Mouse (Mus musculus): ENCODE results near the gene Faf2. TPM values are rescaled to one million over a fixed set of nuclear protein-coding genes. Genes with fewer than 3 reads are reported as not detected.

Gene Faf2
- total and polyA plus RNA-seq, 2 experiments from 2014 or later, result 49.3 to 53.0 TPM

- no peak for DNase-seq (ENCODE audit: low spot score)
- H3K4me3 ChIP-seq (ENCODE audit: low read depth, low read length), result peak overlapping the region; percentile 95
- no peak for ATAC-seq (ENCODE audit: low FRiP score)
- peaks cover 29% of the 10 kb centered on the region for H3K36me3 ChIP-seq (ENCODE audit: insufficient read depth, low read length)
- no peaks in the 10 kb centered on the region for H3K9me3 ChIP-seq (ENCODE audit: low read length)
- no peaks in the 10 kb centered on the region for H3K27me3 ChIP-seq (ENCODE audit: insufficient read depth, low read length)
- 7% methylated on average over 19 of the region's 19 CpGs for WGBS
- H3K4me2 ChIP-seq (ENCODE audit: low read depth, low read length, poor library complexity, severe bottlenecking), result peak overlapping the region; percentile 62
- peak overlapping the region; percentile 97 for H3K27ac ChIP-seq (ENCODE audit: low read depth, low read length)
- H3K4me1 ChIP-seq (ENCODE audit: insufficient read depth, low read length), result peaks cover 23% of the 10 kb centered on the region
- TF ChIP-seq CTCF (IDR thresholded peaks at IDR 0.05), result no peak
- H3K9ac ChIP-seq (replicated peaks; ENCODE audit: low read length, poor library complexity, severe bottlenecking), result peak overlapping the region; percentile 86
These were observed 64.8 kb downstream of the Faf2 start for GRCm38 (mm10) chr13:54686139-54687053.

- H3K9ac ChIP-seq (replicated peaks; ENCODE audit: low read length, poor library complexity, severe bottlenecking), result peak overlapping the region; percentile 86
- TF ChIP-seq CTCF (IDR thresholded peaks at IDR 0.05), result no peak
- H3K9me3 ChIP-seq (ENCODE audit: low read length), result no peaks in the 10 kb centered on the region
- DNase-seq (ENCODE audit: low spot score) (peak; percentile 86), ATAC-seq (ENCODE audit: low FRiP score) (peak; percentile 67)
- H3K4me3 ChIP-seq (ENCODE audit: low read depth, low read length), result peak overlapping the region; percentile 95
- WGBS, result under 1% methylated on average over 28 of the region's 35 CpGs
- no peaks in the 10 kb centered on the region for H3K27me3 ChIP-seq (ENCODE audit: insufficient read depth, low read length)
- H3K4me1 ChIP-seq (ENCODE audit: insufficient read depth, low read length), result peaks cover 30% of the 10 kb centered on the region
- peak overlapping the region; percentile 97 for H3K27ac ChIP-seq (ENCODE audit: low read depth, low read length)
- peaks cover 22% of the 10 kb centered on the region for H3K36me3 ChIP-seq (ENCODE audit: insufficient read depth, low read length)
- H3K4me2 ChIP-seq (ENCODE audit: low read depth, low read length, poor library complexity, severe bottlenecking), result peak overlapping the region; percentile 62
These were observed 65.5 kb downstream of the Faf2 start for GRCm38 (mm10) chr13:54687096-54687495.

- peaks cover 15% of the 10 kb centered on the region for H3K36me3 ChIP-seq (ENCODE audit: insufficient read depth, low read length)
- ATAC-seq (ENCODE audit: low FRiP score) (peak; percentile 91), DNase-seq (ENCODE audit: low spot score) (peak; percentile 96)
- peak overlapping the region; percentile 86 for H3K9ac ChIP-seq (replicated peaks; ENCODE audit: low read length, poor library complexity, severe bottlenecking)
- peak overlapping the region; percentile 97 for H3K27ac ChIP-seq (ENCODE audit: low read depth, low read length)
- peaks cover 35% of the 10 kb centered on the region for H3K4me1 ChIP-seq (ENCODE audit: insufficient read depth, low read length)
- no peaks in the 10 kb centered on the region for H3K9me3 ChIP-seq (ENCODE audit: low read length)
- peak overlapping the region; percentile 62 for H3K4me2 ChIP-seq (ENCODE audit: low read depth, low read length, poor library complexity, severe bottlenecking)
- TF ChIP-seq CTCF (IDR thresholded peaks at IDR 0.05), result no peak
- H3K27me3 ChIP-seq (ENCODE audit: insufficient read depth, low read length), result no peaks in the 10 kb centered on the region
- WGBS, result under 1% methylated on average over 60 of the region's 82 CpGs
- peak overlapping the region; percentile 95 for H3K4me3 ChIP-seq (ENCODE audit: low read depth, low read length)
These were observed 66.2 kb downstream of the Faf2 start for GRCm38 (mm10) chr13:54687575-54688424.

- 92% methylated on average over 8 of the region's 8 CpGs for WGBS
- H3K4me3 ChIP-seq (ENCODE audit: low read depth, low read length), result no peak overlapping the region
- H3K4me2 ChIP-seq (ENCODE audit: low read depth, low read length, poor library complexity, severe bottlenecking), result no peak overlapping the region
- H3K27ac ChIP-seq (ENCODE audit: low read depth, low read length), result no peak overlapping the region
- no peak overlapping the region for H3K9ac ChIP-seq (replicated peaks; ENCODE audit: low read length, poor library complexity, severe bottlenecking)
- no peaks in the 10 kb centered on the region for H3K9me3 ChIP-seq (ENCODE audit: low read length)
- H3K36me3 ChIP-seq (ENCODE audit: insufficient read depth, low read length), result no peaks in the 10 kb centered on the region
- no peak for DNase-seq (ENCODE audit: low spot score)
- H3K27me3 ChIP-seq (ENCODE audit: insufficient read depth, low read length), result no peaks in the 10 kb centered on the region
- ATAC-seq (ENCODE audit: low FRiP score), result no peak
- H3K4me1 ChIP-seq (ENCODE audit: insufficient read depth, low read length), result peaks cover 23% of the 10 kb centered on the region
- no peak for TF ChIP-seq CTCF (IDR thresholded peaks at IDR 0.05)
These were observed 68.7 kb downstream of the Faf2 start for GRCm38 (mm10) chr13:54690151-54690740.

- Histone ChIP-seq H3K9ac (replicated peaks; ENCODE audit: low read length, poor library complexity, severe bottlenecking) (peak overlapping the region; percentile 98; the same call in 1 of the 2 replicates), H3K9me3 (ENCODE audit: low read length) (no peaks in the 10 kb centered on the region), H3K27ac (ENCODE audit: low read depth, low read length) (no peak overlapping the region), H3K36me3 (ENCODE audit: insufficient read depth, low read length) (no peaks in the 10 kb centered on the region), H3K27me3 (ENCODE audit: insufficient read depth, low read length) (no peaks in the 10 kb centered on the region), H3K4me3 (ENCODE audit: low read depth, low read length) (no peak overlapping the region), H3K4me2 (ENCODE audit: low read depth, low read length, poor library complexity, severe bottlenecking) (peak overlapping the region; percentile 93), H3K4me1 (ENCODE audit: insufficient read depth, low read length) (peaks cover 12% of the 10 kb centered on the region)
- no peak for TF ChIP-seq CTCF (IDR thresholded peaks at IDR 0.05)
- ATAC-seq (ENCODE audit: low FRiP score) (no peak), DNase-seq (ENCODE audit: low spot score) (no peak)
These were observed 70.2 kb downstream of the Faf2 start for GRCm38 (mm10) chr13:54691737-54692136.
